8 mouse cellular contexts compared by ENCODE assay signal in the genomic region with DNA sequence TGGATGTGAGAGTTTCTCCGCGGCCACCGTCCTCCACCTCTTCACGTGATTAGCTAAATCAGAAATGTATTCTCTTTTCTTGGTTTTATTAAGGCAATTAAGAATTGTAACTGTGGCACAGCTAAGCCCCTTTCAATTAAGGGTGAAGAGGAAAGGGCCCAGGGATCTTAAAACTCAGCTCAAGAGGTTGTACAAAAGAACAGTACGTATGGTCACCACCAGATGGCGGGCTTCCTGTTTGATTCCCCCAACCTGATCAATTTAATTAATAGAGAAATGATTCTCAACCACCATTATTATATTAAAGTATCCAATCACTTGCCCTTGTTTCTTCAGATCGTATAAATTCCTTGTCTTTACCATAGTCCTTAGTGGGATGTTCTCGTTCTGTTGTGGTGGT. TPM values are rescaled to one million over a fixed set of nuclear protein-coding genes. Genes with fewer than 3 reads are reported as not detected.
DNase-seq lines count a peak whose midpoint lies in the region; ATAC-seq and TF ChIP-seq lines count a peak whose summit lies in the region.

No protein-coding gene starts in this region.

- no peaks in the 10 kb centered on the region for H3K36me3 ChIP-seq in liver, embryonic 14.5 days (replicated peaks; ENCODE audit: control insufficient read depth, insufficient read depth, low read depth)
- no peaks in the 10 kb centered on the region for H3K36me3 ChIP-seq in liver, embryonic 11.5 days (ENCODE audit: control insufficient read depth, insufficient read depth, low read length)
- no peaks in the 10 kb centered on the region for H3K36me3 ChIP-seq in limb, embryonic 14.5 days (ENCODE audit: control insufficient read depth, insufficient read depth, low read length)

- 38% methylated on average over 8 of the region's 8 CpGs for WGBS in liver, embryonic 14.5 days (ENCODE audit: insufficient replicate concordance)
- 44% methylated on average over 8 of the region's 8 CpGs for WGBS in liver, embryonic 11.5 days
- 38% methylated on average over 8 of the region's 8 CpGs for WGBS in limb, embryonic 14.5 days

- TF ChIP-seq EP300 in liver, embryonic 14.5 days (IDR thresholded peaks at IDR 0.05; ENCODE audit: low read depth), result no peak

- H3K27me3 ChIP-seq in liver, embryonic 14.5 days (ENCODE audit: control insufficient read depth, insufficient read depth, low read length), result no peaks in the 10 kb centered on the region
- H3K27me3 ChIP-seq in liver, embryonic 11.5 days (replicated peaks; ENCODE audit: control insufficient read depth, insufficient read depth, low read length), result no peaks in the 10 kb centered on the region
- no peaks in the 10 kb centered on the region for H3K27me3 ChIP-seq in limb, embryonic 14.5 days (ENCODE audit: control insufficient read depth, insufficient read depth, low read length)

- H3K4me3 ChIP-seq in liver, embryonic 14.5 days (ENCODE audit: insufficient read depth in 1 of 2, low read depth in 2 of 2, low read length in 2 of 2), result no peak overlapping the region
- H3K4me3 ChIP-seq in liver, embryonic 11.5 days (ENCODE audit: low read depth, low read length), result no peak overlapping the region
- H3K4me3 ChIP-seq in limb, embryonic 14.5 days (replicated peaks; ENCODE audit: low read length), result no peak overlapping the region

- no peak overlapping the region for H3K27ac ChIP-seq in liver, embryonic 14.5 days
- H3K27ac ChIP-seq in liver, embryonic 11.5 days (ENCODE audit: low read depth, low read length), result no peak overlapping the region
- H3K27ac ChIP-seq in limb, embryonic 14.5 days (replicated peaks; ENCODE audit: low read depth, low read length), result no peak overlapping the region

- H3K9me3 ChIP-seq in liver, embryonic 14.5 days (ENCODE audit: control insufficient read depth, low read length), result no peaks in the 10 kb centered on the region
- H3K9me3 ChIP-seq in liver, embryonic 11.5 days (ENCODE audit: control insufficient read depth, low read length), result no peaks in the 10 kb centered on the region
- no peaks in the 10 kb centered on the region for H3K9me3 ChIP-seq in limb, embryonic 14.5 days (ENCODE audit: control insufficient read depth, low read length)

- peak; percentile 44 for DNase-seq in embryo, embryonic 10 days (ENCODE audit: low spot score)
- DNase-seq in embryo, embryonic 9.5 days (ENCODE audit: extremely low spot score), result no peak
- no peak for DNase-seq in liver, embryonic 14.5 days (ENCODE audit: low read depth in 3 of 3, low spot score in 3 of 3)
- DNase-seq in liver, embryonic 11.5 days (ENCODE audit: low spot score), result no peak
- DNase-seq in Muller cell, postnatal 12 days (ENCODE audit: inconsistent ontology term), result peak; percentile 27
- peak; percentile 42 for DNase-seq in limb, embryonic 14.5 days (ENCODE audit: low spot score)
- no peak for DNase-seq in ovary, postnatal 14 days (ENCODE audit: low spot score)
- DNase-seq in kidney, postnatal 14 days, result no peak

- H3K9ac ChIP-seq in liver, embryonic 14.5 days (replicated peaks), result no peak overlapping the region
- no peak overlapping the region for H3K9ac ChIP-seq in liver, embryonic 11.5 days (ENCODE audit: low read depth, low read length)
- H3K9ac ChIP-seq in limb, embryonic 14.5 days (ENCODE audit: low read depth, low read length, severe bottlenecking), result no peak overlapping the region

- no peak for TF ChIP-seq POLR2A in limb, embryonic 14.5 days (IDR thresholded peaks at IDR 0.05; ENCODE audit: borderline replicate concordance, extremely low read depth, insufficient read depth, insufficient read length)

- H3K4me2 ChIP-seq in liver, embryonic 14.5 days (ENCODE audit: low read depth), result no peak overlapping the region
- no peak overlapping the region for H3K4me2 ChIP-seq in liver, embryonic 11.5 days
- H3K4me2 ChIP-seq in limb, embryonic 14.5 days (replicated peaks; ENCODE audit: low read depth, low read length, severe bottlenecking), result no peak overlapping the region

- H3K4me1 ChIP-seq in liver, embryonic 14.5 days (replicated peaks; ENCODE audit: control insufficient read depth in 2 of 2, insufficient read depth in 2 of 2, low read length in 1 of 2), result no peaks in the 10 kb centered on the region
- no peaks in the 10 kb centered on the region for H3K4me1 ChIP-seq in liver, embryonic 11.5 days (replicated peaks; ENCODE audit: control insufficient read depth, insufficient read depth, low read length)
- H3K4me1 ChIP-seq in limb, embryonic 14.5 days (ENCODE audit: control insufficient read depth, insufficient read depth, low read length), result peaks cover 6% of the 10 kb centered on the region; the same call in 1 of the 2 replicates

- no peak for ATAC-seq in liver, embryonic 14.5 days (ENCODE audit: insufficient read depth)
- no peak for ATAC-seq in liver, embryonic 11.5 days (replicated peaks; ENCODE audit: low FRiP score)
- ATAC-seq in limb, embryonic 14.5 days (ENCODE audit: low FRiP score, low read depth), result no peak

- TF ChIP-seq CTCF in liver, embryonic 14.5 days (IDR thresholded peaks at IDR 0.05; ENCODE audit: low read depth), result peak; percentile 47

RNA-seq across cellular contexts. Expression of a gene that starts 36.7 kb away (rescaled TPM):
- polyA plus RNA-seq in liver, embryonic 14.5 days (2012; rRNA removed), result 0.58 and 0.65 TPM in 2 replicates
- polyA plus RNA-seq in liver, embryonic 14.5 days (2014; fragmentation: Nextera tagmentation; extraction: Ambion mirVana), result 0.56 and 0.61 TPM in 2 replicates
- polyA plus RNA-seq in liver, embryonic 11.5 days (2014; fragmentation: Nextera tagmentation; extraction: Ambion mirVana), result 4.7 and 5.6 TPM in 2 replicates
- polyA plus RNA-seq in limb, embryonic 14.5 days (2012; rRNA removed), result 14.5 and 19.6 TPM in 2 replicates
- polyA plus RNA-seq in limb, embryonic 14.5 days (2014; fragmentation: Nextera tagmentation; extraction: Ambion mirVana), result 11.3 and 13.4 TPM in 2 replicates

Comparison
In these comparisons a context has a peak if more than half of its experiments do, and no peak if none do; other contexts are left out.
1. DNase-seq: peak in embryo, embryonic 10 days (single experiment), Muller cell, postnatal 12 days (single experiment) and limb, embryonic 14.5 days (single experiment); none in embryo, embryonic 9.5 days (single experiment), liver, embryonic 14.5 days (0 of 3), liver, embryonic 11.5 days (single experiment), ovary, postnatal 14 days (single experiment) and kidney, postnatal 14 days (single experiment).